Mouse (Mus musculus): Measurements from ENCODE around the gene Dnase1. TPM values are rescaled to one million over a fixed set of nuclear protein-coding genes. Genes with fewer than 3 reads are reported as not detected.

Gene Dnase1
- polyA plus RNA-seq, 1 experiment from 2014 or later, result 7.4 TPM

- WGBS, result 81% methylated on average over 2 of the region's 2 CpGs
- H3K4me1 ChIP-seq (ENCODE audit: control insufficient read depth, insufficient read depth, low read length), result no peaks in the 10 kb centered on the region
- peaks cover 28% of the 10 kb centered on the region for H3K36me3 ChIP-seq (ENCODE audit: control insufficient read depth, insufficient read depth, low read length)
- no peak overlapping the region for H3K4me2 ChIP-seq (ENCODE audit: low read depth, low read length)
- no peak overlapping the region for H3K27ac ChIP-seq (ENCODE audit: low read depth, low read length)
- no peak overlapping the region for H3K4me3 ChIP-seq (ENCODE audit: low read depth, low read length)
- H3K9ac ChIP-seq (replicated peaks; ENCODE audit: low read depth, low read length), result no peak overlapping the region
- H3K27me3 ChIP-seq (ENCODE audit: control insufficient read depth, insufficient read depth, low read length), result no peaks in the 10 kb centered on the region
- H3K9me3 ChIP-seq (ENCODE audit: control insufficient read depth, low read length), result no peaks in the 10 kb centered on the region
- no peak for ATAC-seq (ENCODE audit: low read depth)
These were observed 1.2 kb upstream of the Dnase1 start for GRCm38 (mm10) chr16:4035575-4035974.

GRCm38 (mm10) chr16:4037690-4038089, 948 bp downstream of the Dnase1 start:
- H3K9ac ChIP-seq (replicated peaks; ENCODE audit: low read depth, low read length), result no peak overlapping the region
- 95% methylated on average over 7 of the region's 7 CpGs for WGBS
- H3K4me1 ChIP-seq (ENCODE audit: control insufficient read depth, insufficient read depth, low read length), result no peaks in the 10 kb centered on the region
- H3K36me3 ChIP-seq (ENCODE audit: control insufficient read depth, insufficient read depth, low read length), result peaks cover 31% of the 10 kb centered on the region
- no peaks in the 10 kb centered on the region for H3K27me3 ChIP-seq (ENCODE audit: control insufficient read depth, insufficient read depth, low read length)
- ATAC-seq (ENCODE audit: low read depth), result no peak
- no peaks in the 10 kb centered on the region for H3K9me3 ChIP-seq (ENCODE audit: control insufficient read depth, low read length)
- no peak overlapping the region for H3K4me2 ChIP-seq (ENCODE audit: low read depth, low read length)
- no peak overlapping the region for H3K4me3 ChIP-seq (ENCODE audit: low read depth, low read length)
- H3K27ac ChIP-seq (ENCODE audit: low read depth, low read length), result no peak overlapping the region

GRCm38 (mm10) chr16:4040206-4040605, 3.5 kb downstream of the Dnase1 start:
- no peak for ATAC-seq (ENCODE audit: low read depth)
- Histone ChIP-seq H3K4me1 (ENCODE audit: control insufficient read depth, insufficient read depth, low read length) (no peaks in the 10 kb centered on the region), H3K4me3 (ENCODE audit: low read depth, low read length) (no peak overlapping the region), H3K27me3 (ENCODE audit: control insufficient read depth, insufficient read depth, low read length) (no peaks in the 10 kb centered on the region), H3K27ac (ENCODE audit: low read depth, low read length) (no peak overlapping the region), H3K9me3 (ENCODE audit: control insufficient read depth, low read length) (no peaks in the 10 kb centered on the region), H3K4me2 (ENCODE audit: low read depth, low read length) (no peak overlapping the region), H3K36me3 (ENCODE audit: control insufficient read depth, insufficient read depth, low read length) (peaks cover 44% of the 10 kb centered on the region), H3K9ac (replicated peaks; ENCODE audit: low read depth, low read length) (no peak overlapping the region)
- 93% methylated on average over 5 of the region's 5 CpGs for WGBS

GRCm38 (mm10) chr16:4041646-4042045, 4.9 kb downstream of the Dnase1 start:
- Histone ChIP-seq H3K9me3 (ENCODE audit: control insufficient read depth, low read length) (no peaks in the 10 kb centered on the region), H3K36me3 (ENCODE audit: control insufficient read depth, insufficient read depth, low read length) (peaks cover 49% of the 10 kb centered on the region), H3K27me3 (ENCODE audit: control insufficient read depth, insufficient read depth, low read length) (no peaks in the 10 kb centered on the region), H3K4me1 (ENCODE audit: control insufficient read depth, insufficient read depth, low read length) (no peaks in the 10 kb centered on the region), H3K4me3 (ENCODE audit: low read depth, low read length) (no peak overlapping the region), H3K9ac (replicated peaks; ENCODE audit: low read depth, low read length) (no peak overlapping the region), H3K27ac (ENCODE audit: low read depth, low read length) (no peak overlapping the region), H3K4me2 (ENCODE audit: low read depth, low read length) (no peak overlapping the region)
- over 99% methylated on average over 4 of the region's 4 CpGs for WGBS
- ATAC-seq (ENCODE audit: low read depth), result no peak

GRCm38 (mm10) chr16:4044093-4044492, 7.4 kb downstream of the Dnase1 start:
- Histone ChIP-seq H3K36me3 (ENCODE audit: control insufficient read depth, insufficient read depth, low read length) (peaks cover 37% of the 10 kb centered on the region), H3K27me3 (ENCODE audit: control insufficient read depth, insufficient read depth, low read length) (no peaks in the 10 kb centered on the region), H3K4me2 (ENCODE audit: low read depth, low read length) (no peak overlapping the region), H3K9me3 (ENCODE audit: control insufficient read depth, low read length) (no peaks in the 10 kb centered on the region), H3K4me1 (ENCODE audit: control insufficient read depth, insufficient read depth, low read length) (no peaks in the 10 kb centered on the region), H3K4me3 (ENCODE audit: low read depth, low read length) (no peak overlapping the region), H3K9ac (replicated peaks; ENCODE audit: low read depth, low read length) (no peak overlapping the region), H3K27ac (ENCODE audit: low read depth, low read length) (no peak overlapping the region)
- ATAC-seq (ENCODE audit: low read depth), result no peak
- 100% methylated on average over 2 of the region's 2 CpGs for WGBS

GRCm38 (mm10) chr16:4045524-4045923, 8.8 kb downstream of the Dnase1 start:
- Histone ChIP-seq H3K36me3 (ENCODE audit: control insufficient read depth, insufficient read depth, low read length) (peaks cover 36% of the 10 kb centered on the region), H3K4me1 (ENCODE audit: control insufficient read depth, insufficient read depth, low read length) (no peaks in the 10 kb centered on the region), H3K27ac (ENCODE audit: low read depth, low read length) (no peak overlapping the region), H3K4me3 (ENCODE audit: low read depth, low read length) (no peak overlapping the region), H3K27me3 (ENCODE audit: control insufficient read depth, insufficient read depth, low read length) (no peaks in the 10 kb centered on the region), H3K4me2 (ENCODE audit: low read depth, low read length) (no peak overlapping the region), H3K9ac (replicated peaks; ENCODE audit: low read depth, low read length) (no peak overlapping the region), H3K9me3 (ENCODE audit: control insufficient read depth, low read length) (no peaks in the 10 kb centered on the region)
- no peak for ATAC-seq (ENCODE audit: low read depth)
- 85% methylated on average over 4 of the region's 4 CpGs for WGBS

GRCm38 (mm10) chr16:4052601-4053000, 15.9 kb downstream of the Dnase1 start:
- no peaks in the 10 kb centered on the region for H3K4me1 ChIP-seq (ENCODE audit: control insufficient read depth, insufficient read depth, low read length)
- ATAC-seq (ENCODE audit: low read depth), result no peak
- WGBS, result 94% methylated on average over 4 of the region's 4 CpGs
- H3K27me3 ChIP-seq (ENCODE audit: control insufficient read depth, insufficient read depth, low read length), result no peaks in the 10 kb centered on the region
- H3K9ac ChIP-seq (replicated peaks; ENCODE audit: low read depth, low read length), result no peak overlapping the region
- H3K4me2 ChIP-seq (ENCODE audit: low read depth, low read length), result no peak overlapping the region
- no peaks in the 10 kb centered on the region for H3K9me3 ChIP-seq (ENCODE audit: control insufficient read depth, low read length)
- no peak overlapping the region for H3K27ac ChIP-seq (ENCODE audit: low read depth, low read length)
- H3K4me3 ChIP-seq (ENCODE audit: low read depth, low read length), result no peak overlapping the region
- peaks cover 56% of the 10 kb centered on the region for H3K36me3 ChIP-seq (ENCODE audit: control insufficient read depth, insufficient read depth, low read length)

- H3K9ac ChIP-seq (replicated peaks; ENCODE audit: low read depth, low read length), result no peak overlapping the region
- WGBS, result 90% methylated on average over 3 of the region's 3 CpGs
- H3K27ac ChIP-seq (ENCODE audit: low read depth, low read length), result no peak overlapping the region
- peaks cover 53% of the 10 kb centered on the region for H3K36me3 ChIP-seq (ENCODE audit: control insufficient read depth, insufficient read depth, low read length)
- no peaks in the 10 kb centered on the region for H3K27me3 ChIP-seq (ENCODE audit: control insufficient read depth, insufficient read depth, low read length)
- no peak overlapping the region for H3K4me2 ChIP-seq (ENCODE audit: low read depth, low read length)
- ATAC-seq (ENCODE audit: low read depth), result no peak
- no peaks in the 10 kb centered on the region for H3K9me3 ChIP-seq (ENCODE audit: control insufficient read depth, low read length)
- no peaks in the 10 kb centered on the region for H3K4me1 ChIP-seq (ENCODE audit: control insufficient read depth, insufficient read depth, low read length)
- no peak overlapping the region for H3K4me3 ChIP-seq (ENCODE audit: low read depth, low read length)
These were observed 17.1 kb downstream of the Dnase1 start for GRCm38 (mm10) chr16:4053811-4054210.

GRCm38 (mm10) chr16:4064945-4065344, 28.2 kb downstream of the Dnase1 start:
- Histone ChIP-seq H3K36me3 (ENCODE audit: control insufficient read depth, insufficient read depth, low read length) (peaks cover 46% of the 10 kb centered on the region), H3K9me3 (ENCODE audit: control insufficient read depth, low read length) (no peaks in the 10 kb centered on the region), H3K9ac (replicated peaks; ENCODE audit: low read depth, low read length) (no peak overlapping the region), H3K4me3 (ENCODE audit: low read depth, low read length) (no peak overlapping the region), H3K4me1 (ENCODE audit: control insufficient read depth, insufficient read depth, low read length) (no peaks in the 10 kb centered on the region), H3K27ac (ENCODE audit: low read depth, low read length) (no peak overlapping the region), H3K27me3 (ENCODE audit: control insufficient read depth, insufficient read depth, low read length) (no peaks in the 10 kb centered on the region), H3K4me2 (ENCODE audit: low read depth, low read length) (no peak overlapping the region)
- ATAC-seq (ENCODE audit: low read depth), result no peak
- WGBS, result 98% methylated on average over 4 of the region's 4 CpGs

- no peak overlapping the region for H3K9ac ChIP-seq (replicated peaks; ENCODE audit: low read depth, low read length)
- no peaks in the 10 kb centered on the region for H3K9me3 ChIP-seq (ENCODE audit: control insufficient read depth, low read length)
- no peak for ATAC-seq (ENCODE audit: low read depth)
- no peaks in the 10 kb centered on the region for H3K4me1 ChIP-seq (ENCODE audit: control insufficient read depth, insufficient read depth, low read length)
- H3K27me3 ChIP-seq (ENCODE audit: control insufficient read depth, insufficient read depth, low read length), result no peaks in the 10 kb centered on the region
- H3K27ac ChIP-seq (ENCODE audit: low read depth, low read length), result no peak overlapping the region
- H3K4me2 ChIP-seq (ENCODE audit: low read depth, low read length), result no peak overlapping the region
- peaks cover 26% of the 10 kb centered on the region for H3K36me3 ChIP-seq (ENCODE audit: control insufficient read depth, insufficient read depth, low read length)
- H3K4me3 ChIP-seq (ENCODE audit: low read depth, low read length), result no peak overlapping the region
- 63% methylated on average over 8 of the region's 8 CpGs for WGBS
These were observed 31.8 kb downstream of the Dnase1 start for GRCm38 (mm10) chr16:4068588-4068987.
